Mouse (Mus musculus): ENCODE results near the gene Tcf3. TPM values are rescaled to one million over a fixed set of nuclear protein-coding genes. Genes with fewer than 3 reads are reported as not detected.

The Tcf3 gene
- total and polyA plus RNA-seq, 2 experiments from 2014 or later: 36.1 to 91.4 TPM

- H3K27ac ChIP-seq (ENCODE audit: low read depth, low read length): no peak overlapping the region
- no peak for ATAC-seq
- WGBS: 4% methylated on average over 4 of the region's 4 CpGs
Observed at GRCm38 (mm10) chr10:80432387-80432785, 1.1 kb downstream of the Tcf3 start.

GRCm38 (mm10) chr10:80431570-80432386 is 1.7 kb downstream of the Tcf3 start:
- no peak for DNase-seq
- WGBS: 13% methylated on average over 16 of the region's 16 CpGs
- ATAC-seq: no peak
- no peak for TF ChIP-seq CTCF (IDR thresholded peaks at IDR 0.05; ENCODE audit: low read depth)
- H3K4me1 ChIP-seq (ENCODE audit: insufficient read depth): peaks cover 13% of the 10 kb centered on the region; the same call in 1 of the 2 replicates
- peak overlapping the region; percentile 93 for H3K4me3 ChIP-seq (ENCODE audit: low read depth, low read length)
- no peak overlapping the region for H3K27ac ChIP-seq (ENCODE audit: low read depth, low read length)
- H3K9ac ChIP-seq: peak overlapping the region; percentile 90; the same call in 1 of the 2 replicates
- H3K4me2 ChIP-seq (ENCODE audit: low read depth): peak overlapping the region; percentile 70
- H3K9me3 ChIP-seq (ENCODE audit: low read length): no peaks in the 10 kb centered on the region
- H3K36me3 ChIP-seq (ENCODE audit: insufficient read depth): peaks cover 32% of the 10 kb centered on the region
- H3K27me3 ChIP-seq (ENCODE audit: insufficient read depth, low read length): no peaks in the 10 kb centered on the region

More at GRCm38 (mm10) chr10:80432387-80432785, 1.1 kb downstream of the Tcf3 start:
- TF ChIP-seq CTCF (IDR thresholded peaks at IDR 0.05; ENCODE audit: low read depth): no peak
- DNase-seq: no peak
- Histone ChIP-seq H3K4me2 (ENCODE audit: low read depth) (peak overlapping the region; percentile 70), H3K4me3 (ENCODE audit: low read depth, low read length) (peak overlapping the region; percentile 93), H3K36me3 (ENCODE audit: insufficient read depth) (peaks cover 26% of the 10 kb centered on the region), H3K27me3 (ENCODE audit: insufficient read depth, low read length) (no peaks in the 10 kb centered on the region), H3K4me1 (ENCODE audit: insufficient read depth) (peaks cover 13% of the 10 kb centered on the region; the same call in 1 of the 2 replicates), H3K9me3 (ENCODE audit: low read length) (no peaks in the 10 kb centered on the region), H3K9ac (peak overlapping the region; percentile 90)

GRCm38 (mm10) chr10:80430375-80430980 is 3.0 kb downstream of the Tcf3 start:
- TF ChIP-seq CTCF (IDR thresholded peaks at IDR 0.05; ENCODE audit: low read depth): 0 out of 2 replicates have a peak, but pooled peaks have one; percentile 4
- Histone ChIP-seq H3K4me1 (ENCODE audit: insufficient read depth) (peaks cover 13% of the 10 kb centered on the region; the same call in 1 of the 2 replicates), H3K9ac (no peak overlapping the region), H3K27ac (ENCODE audit: low read depth, low read length) (no peak overlapping the region), H3K4me3 (ENCODE audit: low read depth, low read length) (no peak overlapping the region), H3K36me3 (ENCODE audit: insufficient read depth) (peaks cover 41% of the 10 kb centered on the region), H3K4me2 (ENCODE audit: low read depth) (no peak overlapping the region), H3K27me3 (ENCODE audit: insufficient read depth, low read length) (no peaks in the 10 kb centered on the region), H3K9me3 (ENCODE audit: low read length) (no peaks in the 10 kb centered on the region)
- ATAC-seq (no peak), DNase-seq (no peak)
- WGBS: 63% methylated on average over 7 of the region's 8 CpGs

- H3K9ac ChIP-seq: no peak overlapping the region
- no peak overlapping the region for H3K4me2 ChIP-seq (ENCODE audit: low read depth)
- TF ChIP-seq CTCF (IDR thresholded peaks at IDR 0.05; ENCODE audit: low read depth): no peak
- ATAC-seq: no peak
- no peak overlapping the region for H3K4me3 ChIP-seq (ENCODE audit: low read depth, low read length)
- WGBS: 86% methylated on average over 8 of the region's 8 CpGs
- H3K27ac ChIP-seq (ENCODE audit: low read depth, low read length): no peak overlapping the region
- DNase-seq: no peak
- H3K27me3 ChIP-seq (ENCODE audit: insufficient read depth, low read length): no peaks in the 10 kb centered on the region
- H3K36me3 ChIP-seq (ENCODE audit: insufficient read depth): peaks cover 47% of the 10 kb centered on the region
- no peaks in the 10 kb centered on the region for H3K9me3 ChIP-seq (ENCODE audit: low read length)
- peaks cover 13% of the 10 kb centered on the region; the same call in 1 of the 2 replicates for H3K4me1 ChIP-seq (ENCODE audit: insufficient read depth)
Observed at GRCm38 (mm10) chr10:80429800-80430199, 3.6 kb downstream of the Tcf3 start.

- WGBS: 92% methylated on average over 3 of the region's 3 CpGs
- no peak overlapping the region for H3K4me3 ChIP-seq (ENCODE audit: low read depth, low read length)
- ATAC-seq (no peak), DNase-seq (no peak)
- no peak overlapping the region for H3K4me2 ChIP-seq (ENCODE audit: low read depth)
- peaks cover 60% of the 10 kb centered on the region for H3K36me3 ChIP-seq (ENCODE audit: insufficient read depth)
- H3K27ac ChIP-seq (ENCODE audit: low read depth, low read length): no peak overlapping the region
- H3K27me3 ChIP-seq (ENCODE audit: insufficient read depth, low read length): no peaks in the 10 kb centered on the region
- no peaks in the 10 kb centered on the region for H3K9me3 ChIP-seq (ENCODE audit: low read length)
- no peaks in the 10 kb centered on the region for H3K4me1 ChIP-seq (ENCODE audit: insufficient read depth)
- no peak for TF ChIP-seq CTCF (IDR thresholded peaks at IDR 0.05; ENCODE audit: low read depth)
- no peak overlapping the region for H3K9ac ChIP-seq
Observed at GRCm38 (mm10) chr10:80425041-80425440, 8.4 kb downstream of the Tcf3 start.

GRCm38 (mm10) chr10:80423562-80423961 is 9.9 kb downstream of the Tcf3 start:
- no peak for ATAC-seq
- no peak overlapping the region for H3K9ac ChIP-seq
- no peak overlapping the region for H3K4me2 ChIP-seq (ENCODE audit: low read depth)
- H3K27ac ChIP-seq (ENCODE audit: low read depth, low read length): no peak overlapping the region
- TF ChIP-seq CTCF (IDR thresholded peaks at IDR 0.05; ENCODE audit: low read depth): no peak
- no peak for DNase-seq
- peaks cover 64% of the 10 kb centered on the region for H3K36me3 ChIP-seq (ENCODE audit: insufficient read depth)
- no peaks in the 10 kb centered on the region for H3K27me3 ChIP-seq (ENCODE audit: insufficient read depth, low read length)
- H3K9me3 ChIP-seq (ENCODE audit: low read length): no peaks in the 10 kb centered on the region
- no peaks in the 10 kb centered on the region for H3K4me1 ChIP-seq (ENCODE audit: insufficient read depth)
- no peak overlapping the region for H3K4me3 ChIP-seq (ENCODE audit: low read depth, low read length)
- WGBS: 57% methylated on average over 4 of the region's 4 CpGs

Data from forebrain, postnatal 0 days (tissue).